Mouse (Mus musculus) cerebral cortex, adult 2 months (tissue): ENCODE data around the gene Pdk2.

Source experiments
- WGBS: fragments of 180-500 bp; shearing (Covaris S2); methylation state at CpG from one replicate; pipeline ENCODE4 v1.1.7; 2018; 5-methylcytosine and 5-hydroxymethylcytosine counted together

Gene Pdk2

DNA sequence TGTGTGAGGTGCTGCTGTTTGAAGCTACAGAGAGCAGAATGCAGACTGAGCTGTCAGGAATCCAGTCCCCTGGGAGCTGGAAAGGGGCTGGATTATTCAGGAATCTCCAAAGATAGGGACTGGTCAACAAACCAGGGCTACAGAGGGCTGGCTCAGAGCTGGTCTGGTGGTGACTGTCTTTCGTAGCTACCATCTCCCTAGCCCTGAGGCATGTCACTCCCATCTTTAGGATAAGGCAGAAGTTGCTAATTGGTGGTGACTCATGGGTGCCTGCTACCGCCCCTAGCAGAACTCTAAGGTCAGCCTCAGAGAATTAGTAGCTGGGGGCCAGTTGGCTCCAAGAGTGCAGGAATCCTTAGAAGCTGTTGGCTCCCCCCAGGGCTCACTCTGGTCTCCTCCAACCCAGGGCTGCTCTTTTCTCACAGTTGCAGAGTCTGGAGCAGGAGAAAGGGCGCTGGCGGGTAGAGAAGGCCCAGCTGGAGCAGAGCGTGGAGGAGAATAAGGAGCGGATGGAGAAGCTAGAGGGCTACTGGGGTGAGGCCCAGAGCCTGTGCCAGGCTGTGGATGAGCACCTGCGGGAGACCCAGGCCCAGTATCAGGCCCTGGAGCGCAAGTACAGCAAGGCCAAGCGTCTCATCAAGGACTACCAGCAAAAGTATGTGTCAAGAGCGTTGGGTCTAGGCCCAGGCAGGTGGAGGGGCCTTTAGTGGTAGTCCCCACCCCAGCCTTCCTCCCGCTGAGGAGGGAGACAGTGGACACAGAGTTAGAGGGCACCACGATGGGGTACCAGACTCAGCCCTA lies 36.8 kb downstream of the Pdk2 start:
- WGBS, result 75% methylated on average over 12 of the region's 12 CpGs

- WGBS, result 67% methylated on average over 8 of the region's 8 CpGs
Observed at GRCm38 (mm10) chr11:95002705-95003104, 38.4 kb downstream of the Pdk2 start.

DNA sequence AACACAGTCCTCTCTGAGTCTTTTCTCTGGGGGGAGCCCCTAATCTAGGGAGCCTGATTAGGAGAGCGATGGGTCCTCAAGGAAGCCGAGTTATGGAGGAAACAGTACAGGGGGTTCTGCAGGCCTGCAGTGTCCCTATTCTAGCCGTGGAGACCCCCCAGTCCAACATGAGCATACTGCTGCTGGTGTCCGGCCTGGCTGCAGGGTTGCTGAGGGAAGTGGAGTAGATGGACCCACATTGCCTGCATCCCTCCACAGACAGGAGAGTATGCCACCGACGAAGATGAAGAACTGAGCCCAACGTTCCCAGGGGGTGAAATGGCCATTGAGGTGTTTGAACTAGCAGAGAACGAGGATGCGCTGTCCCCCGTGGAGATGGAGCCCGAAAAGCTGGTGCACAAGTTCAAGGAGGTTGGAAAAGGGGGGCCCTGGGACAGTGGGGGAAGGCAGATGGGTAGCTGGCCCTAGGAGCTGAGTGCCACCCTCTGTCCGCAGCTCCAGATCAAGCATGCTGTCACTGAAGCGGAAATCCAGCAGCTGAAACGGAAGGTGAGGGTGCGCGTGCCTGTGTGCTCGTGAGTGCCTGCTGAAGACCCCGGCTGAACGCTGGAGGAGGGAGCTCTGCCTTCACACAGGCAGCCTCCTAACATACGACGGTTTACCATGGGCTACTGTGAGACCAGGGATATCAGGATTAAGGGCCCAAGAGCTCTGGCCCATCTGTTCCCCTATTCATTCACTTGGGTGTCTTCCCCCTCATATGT lies 39.4 kb downstream of the Pdk2 start:
- 88% methylated on average over 21 of the region's 21 CpGs for WGBS

DNA sequence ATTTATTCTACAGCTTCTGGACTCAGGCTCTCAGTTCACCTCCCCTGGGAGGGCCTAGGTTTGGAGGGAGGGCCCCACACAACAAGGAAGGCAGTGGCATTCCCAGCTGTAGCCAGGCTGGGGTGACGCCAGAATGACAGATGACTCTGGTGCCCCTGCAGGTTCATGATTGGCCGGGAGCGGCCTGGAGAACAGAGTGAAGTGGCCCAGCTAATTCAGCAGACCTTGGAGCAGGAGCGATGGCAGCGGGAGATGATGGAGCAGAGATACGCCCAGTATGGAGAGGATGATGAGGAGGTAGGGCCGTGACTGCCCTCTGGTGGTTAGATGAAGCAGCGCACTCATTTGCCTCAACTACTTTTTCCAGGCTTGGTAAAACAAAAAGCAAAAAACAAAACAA lies 40.1 kb downstream of the Pdk2 start:
- 8% methylated on average over 8 of the region's 8 CpGs for WGBS

GRCm38 (mm10) chr11:95000548-95000947 lies 40.6 kb downstream of the Pdk2 start:
- 31% methylated on average over 4 of the region's 4 CpGs for WGBS

DNA sequence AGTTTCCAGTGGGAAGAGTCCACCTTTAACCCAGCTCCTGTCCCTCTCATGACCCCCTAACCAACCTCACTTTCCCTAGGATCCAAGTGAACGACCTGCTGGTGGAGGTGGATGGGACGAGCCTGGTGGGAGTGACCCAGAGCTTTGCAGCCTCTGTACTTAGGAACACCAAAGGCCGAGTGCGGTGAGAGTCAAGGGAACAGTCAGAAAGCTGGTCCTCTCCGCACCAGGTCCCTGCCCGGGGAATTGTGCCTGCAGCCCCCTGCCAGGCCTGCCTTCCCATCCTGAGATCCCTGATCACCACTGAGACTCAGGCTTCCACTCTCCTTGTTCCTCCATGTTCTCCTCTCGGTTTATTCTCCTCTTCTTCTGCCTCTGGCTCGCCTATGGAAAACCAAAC lies 41.0 kb downstream of the Pdk2 start:
- 74% methylated on average over 8 of the region's 8 CpGs for WGBS

DNA sequence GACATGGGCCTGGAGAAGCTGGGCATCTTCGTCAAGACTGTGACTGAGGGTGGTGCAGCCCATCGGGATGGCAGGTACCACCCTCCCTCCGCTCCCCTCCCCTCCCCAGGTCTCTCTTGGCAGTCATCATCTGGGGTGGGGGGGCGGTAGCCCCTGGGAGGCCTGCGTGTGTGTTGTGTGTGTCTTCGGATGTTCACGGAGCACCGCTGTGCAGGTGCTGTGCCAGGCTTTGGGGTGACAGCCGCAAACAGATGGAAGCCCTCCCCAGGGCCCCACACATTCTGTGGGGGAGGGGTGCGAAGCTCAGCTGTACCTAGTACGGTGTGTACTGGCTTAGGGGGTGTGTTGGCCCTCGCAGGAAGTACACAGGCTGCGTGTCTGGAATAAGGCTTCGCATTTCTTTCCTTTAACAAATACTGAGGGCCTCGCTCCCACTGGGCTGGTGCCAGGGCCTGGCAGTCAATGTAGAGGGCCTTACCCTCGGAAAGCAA lies 43.1 kb downstream of the Pdk2 start:
- 27% methylated on average over 16 of the region's 16 CpGs for WGBS

DNA sequence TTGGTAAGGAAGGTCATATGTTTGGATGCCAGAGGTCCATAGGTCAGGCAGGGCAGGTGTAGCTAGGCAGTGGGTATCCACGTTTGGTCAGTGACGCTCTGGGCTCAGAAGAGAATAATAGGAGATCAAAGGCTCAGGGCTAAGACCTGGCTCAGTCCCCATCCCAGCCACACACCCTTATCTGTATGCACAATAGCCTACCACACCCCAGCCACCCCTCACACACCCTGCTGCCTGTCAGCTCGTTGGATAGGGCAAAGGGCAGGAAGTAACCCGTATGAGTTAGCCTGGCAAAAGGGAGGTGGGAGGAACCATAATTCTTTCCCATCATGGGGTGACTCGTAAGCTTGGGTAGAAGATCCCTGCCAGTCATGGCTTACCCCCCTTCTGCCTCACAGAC lies 43.6 kb downstream of the Pdk2 start:
- 40% methylated on average over 5 of the region's 5 CpGs for WGBS

GRCm38 (mm10) chr11:94996984-94997383 lies 44.2 kb downstream of the Pdk2 start:
- 86% methylated on average over 6 of the region's 6 CpGs for WGBS

GRCm38 (mm10) chr11:94996101-94996500 lies 45.1 kb downstream of the Pdk2 start:
- WGBS, result 65% methylated on average over 8 of the region's 8 CpGs

DNA sequence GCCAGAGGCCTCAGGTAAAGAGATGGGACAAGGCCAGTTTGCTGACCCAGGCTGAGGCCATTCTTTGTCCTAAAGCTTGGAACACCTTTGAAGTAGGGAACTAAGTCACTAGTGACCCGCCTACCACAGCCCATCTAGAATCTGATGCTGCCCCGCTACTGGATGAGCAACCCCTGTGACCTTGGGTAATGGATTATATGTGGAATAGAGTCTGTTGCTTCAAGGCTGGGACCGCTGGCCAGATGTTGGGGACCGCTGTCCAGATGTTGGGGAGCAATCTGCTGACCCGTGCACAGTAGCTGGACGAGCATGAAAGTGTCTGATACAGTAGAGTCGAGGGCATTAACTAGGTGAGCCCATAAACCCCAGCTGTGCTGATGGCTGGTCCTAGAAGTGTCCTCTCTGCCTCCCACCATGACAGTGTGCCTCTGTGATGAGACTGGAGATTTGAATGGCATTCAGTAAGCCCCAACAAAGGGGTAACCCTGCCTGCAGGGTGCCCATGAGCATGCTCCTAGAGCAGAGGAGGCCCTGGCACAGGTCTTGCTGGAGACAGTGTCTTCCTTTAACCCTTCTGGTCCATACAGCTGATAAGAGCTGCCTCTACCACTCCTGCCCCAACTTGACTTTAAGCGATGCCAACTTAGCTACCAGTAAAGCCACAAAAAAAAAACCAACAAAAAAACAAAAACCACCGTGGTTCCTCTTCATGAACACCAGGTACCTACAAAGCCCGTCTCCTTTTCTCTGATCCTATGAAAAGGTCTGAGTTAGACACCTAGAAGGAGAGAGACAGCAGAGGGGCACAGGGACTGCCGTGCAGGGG lies 46.0 kb downstream of the Pdk2 start:
- WGBS, result 56% methylated on average over 11 of the region's 11 CpGs

DNA sequence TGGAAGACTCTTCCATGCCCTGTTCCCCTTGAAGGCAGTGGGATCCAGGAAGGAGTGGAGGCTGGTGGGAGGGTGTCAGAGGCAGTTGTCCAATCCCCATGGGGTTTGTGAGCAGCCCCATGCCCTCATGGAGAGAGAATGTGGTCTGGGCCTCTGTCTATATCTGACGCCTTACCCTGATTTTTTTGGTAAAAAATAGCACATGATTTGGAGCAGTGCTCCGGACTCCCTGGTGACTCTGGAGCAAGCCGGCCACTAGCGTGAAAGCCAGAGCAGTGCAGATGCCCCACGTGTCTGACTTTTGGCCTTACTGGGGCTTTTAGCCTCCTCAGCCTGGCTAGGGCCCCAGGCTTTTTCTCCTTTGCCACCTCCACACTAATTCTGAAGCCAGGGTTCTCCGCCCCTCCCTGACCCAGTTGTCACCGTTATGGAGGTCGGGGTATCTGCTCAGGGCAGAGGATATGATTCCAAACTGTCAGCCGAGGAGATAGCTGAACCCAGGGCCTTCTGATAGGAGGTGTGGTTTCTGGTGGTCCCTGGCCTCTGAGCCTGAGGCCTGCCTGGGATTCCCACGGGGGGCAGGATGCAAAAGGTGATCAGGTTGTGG lies 46.8 kb downstream of the Pdk2 start:
- WGBS, result 17% methylated on average over 10 of the region's 10 CpGs

GRCm38 (mm10) chr11:94992754-94993606 lies 48.2 kb downstream of the Pdk2 start:
- 1% methylated on average over 22 of the region's 22 CpGs for WGBS

DNA sequence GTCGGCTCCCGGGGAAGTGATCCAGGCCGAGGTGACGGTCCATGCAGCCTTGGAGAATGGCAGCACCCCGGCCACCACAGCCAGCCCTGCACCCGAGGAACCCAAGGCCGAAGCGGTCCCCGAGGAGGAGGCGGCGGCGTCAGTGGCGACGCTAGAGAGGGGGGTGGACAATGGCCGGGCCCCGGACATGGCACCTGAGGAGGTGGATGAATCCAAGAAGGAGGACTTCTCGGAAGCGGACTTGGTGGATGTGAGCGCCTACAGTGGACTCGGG lies 48.7 kb downstream of the Pdk2 start:
- WGBS, result under 1% methylated on average over 20 of the region's 20 CpGs

GRCm38 (mm10) chr11:94991641-94992479 lies 49.3 kb downstream of the Pdk2 start:
- under 1% methylated on average over 99 of the region's 99 CpGs for WGBS

DNA sequence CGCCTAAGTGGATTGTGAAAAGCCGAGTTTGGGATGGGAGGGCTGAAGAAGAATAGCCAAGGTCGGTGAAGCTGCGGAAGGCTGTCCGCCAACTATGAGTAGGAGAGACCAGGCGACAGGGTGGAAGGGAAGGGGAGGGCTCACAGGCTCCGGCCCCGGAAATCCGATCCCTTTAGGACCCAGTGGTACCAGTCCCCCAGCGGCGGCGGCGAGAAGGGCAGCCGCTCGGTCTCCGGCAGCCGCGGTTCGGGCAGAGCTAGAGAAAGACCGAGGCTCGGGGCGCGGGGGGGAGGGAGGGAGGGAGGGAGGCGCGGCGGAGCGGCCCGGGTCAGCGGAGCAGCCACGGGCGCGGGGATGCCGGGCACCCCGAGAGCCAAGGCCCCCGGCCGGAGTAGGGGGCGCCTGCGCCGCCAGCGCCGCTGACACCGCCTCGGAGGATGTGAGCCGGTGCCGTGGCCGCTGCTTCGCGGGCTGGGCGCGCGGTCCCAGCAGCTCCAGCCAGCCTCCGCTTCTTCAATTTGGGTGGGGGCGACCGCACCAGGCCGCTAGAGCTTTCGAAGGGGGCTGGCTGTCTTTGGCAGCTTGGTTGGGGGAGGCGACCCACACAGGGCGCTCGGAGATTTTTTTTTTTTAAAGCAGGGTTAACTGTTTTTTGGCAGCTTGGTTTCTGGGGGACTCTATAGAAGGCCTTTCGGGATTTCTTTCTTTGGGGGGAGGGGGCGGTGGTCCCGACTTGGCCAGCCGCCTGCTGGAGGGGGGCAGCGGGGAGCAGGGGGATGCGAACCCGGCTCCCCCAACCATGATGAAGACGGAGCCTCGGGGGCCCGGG lies 50.2 kb downstream of the Pdk2 start, which contains the start of gene Ppp1r9b:
Gene Ppp1r9b, plus strand, starts transcription at position 287 of the 829 bp plus-strand sequence.
- under 1% methylated on average over 65 of the region's 69 CpGs for WGBS

- 29% methylated on average over 6 of the region's 6 CpGs for WGBS
Observed at GRCm38 (mm10) chr11:94990102-94990748, 50.9 kb downstream of the Pdk2 start.

- WGBS, result under 1% methylated on average over 12 of the region's 12 CpGs
Observed at GRCm38 (mm10) chr11:94989562-94990017, 51.6 kb downstream of the Pdk2 start.
